Mouse (Mus musculus) embryonic facial prominence, embryonic 11.5 days (tissue): ENCODE measurements at regions not wholly inside any gene's neighbourhood (a gene's known extent, or its start where the extent isn't known, plus 50 kb on each side); places are given as distances from the start of the nearest gene placed in this dataset.

Experiments
- ATAC-seq: fragments of 200-750 bp; cut with Nextera tagmentation; replicated peaks from 2 replicates; pipeline ENCODE4 v1.8.0; 2017; ENCODE audit warnings: low read depth; ENCODE audit not compliant: insufficient number of reproducible peaks, low FRiP score, low TSS enrichment
- DNase-seq: peaks from one replicate; pipeline ENCODE4 v3.0.0-alpha.2; 2015; ENCODE audit warnings: low spot score
- H3K27ac ChIP-seq: fragments of 300-500 bp; sonication (generic); replicated peaks from 2 replicates; pipeline ENCODE4 v1.5.1; 2014; ENCODE audit warnings: mild to moderate bottlenecking, low read depth, low read length, control low read depth
- H3K27me3 ChIP-seq: fragments of 300-500 bp; sonication (generic); 2 replicates; pipeline ENCODE4 v1.6.1; 2014; ENCODE audit warnings: mild to moderate bottlenecking, low read length, moderate library complexity, mixed read lengths; ENCODE audit not compliant: control insufficient read depth, insufficient read depth
- H3K36me3 ChIP-seq: fragments of 300-500 bp; sonication (generic); replicated peaks from 2 replicates; pipeline ENCODE4 v1.6.1; 2014; ENCODE audit warnings: low read depth, mild to moderate bottlenecking, low read length, moderate library complexity, mixed read lengths; ENCODE audit not compliant: control insufficient read depth, insufficient read depth
- H3K4me1 ChIP-seq: fragments of 300-500 bp; sonication (generic); 2 replicates; pipeline ENCODE4 v1.6.1; 2014; ENCODE audit warnings: low read length, mixed read lengths; ENCODE audit not compliant: control insufficient read depth, insufficient read depth
- H3K4me2 ChIP-seq: fragments of 300-500 bp; sonication (generic); 2 replicates; pipeline ENCODE4 v1.6.1; 2014; ENCODE audit warnings: low read depth, mild to moderate bottlenecking, control low read depth, low read length, moderate library complexity
- H3K4me3 ChIP-seq: fragments of 300-500 bp; sonication (generic); 2 replicates; pipeline ENCODE4 v1.5.1; 2014; ENCODE audit warnings: low read depth, low read length, control low read depth
- H3K9ac ChIP-seq: fragments of 300-500 bp; sonication (generic); replicated peaks from 2 replicates; pipeline ENCODE4 v1.6.1; 2014; ENCODE audit warnings: mild to moderate bottlenecking, control low read depth, low read length
- H3K9me3 ChIP-seq: fragments of 300-500 bp; sonication (generic); replicated peaks from 2 replicates; pipeline ENCODE4 v1.6.1; 2016; ENCODE audit warnings: mild to moderate bottlenecking, low read length, inconsistent platforms, mixed read lengths; ENCODE audit not compliant: control insufficient read depth
- WGBS: fragments of 180-500 bp; shearing (Covaris S2); extraction: QIAGEN DNeasy Blood & Tissue Kit; methylation state at CpG from one replicate; pipeline ENCODE4 v1.1.7; 2014; 5-methylcytosine and 5-hydroxymethylcytosine counted together

DNA sequence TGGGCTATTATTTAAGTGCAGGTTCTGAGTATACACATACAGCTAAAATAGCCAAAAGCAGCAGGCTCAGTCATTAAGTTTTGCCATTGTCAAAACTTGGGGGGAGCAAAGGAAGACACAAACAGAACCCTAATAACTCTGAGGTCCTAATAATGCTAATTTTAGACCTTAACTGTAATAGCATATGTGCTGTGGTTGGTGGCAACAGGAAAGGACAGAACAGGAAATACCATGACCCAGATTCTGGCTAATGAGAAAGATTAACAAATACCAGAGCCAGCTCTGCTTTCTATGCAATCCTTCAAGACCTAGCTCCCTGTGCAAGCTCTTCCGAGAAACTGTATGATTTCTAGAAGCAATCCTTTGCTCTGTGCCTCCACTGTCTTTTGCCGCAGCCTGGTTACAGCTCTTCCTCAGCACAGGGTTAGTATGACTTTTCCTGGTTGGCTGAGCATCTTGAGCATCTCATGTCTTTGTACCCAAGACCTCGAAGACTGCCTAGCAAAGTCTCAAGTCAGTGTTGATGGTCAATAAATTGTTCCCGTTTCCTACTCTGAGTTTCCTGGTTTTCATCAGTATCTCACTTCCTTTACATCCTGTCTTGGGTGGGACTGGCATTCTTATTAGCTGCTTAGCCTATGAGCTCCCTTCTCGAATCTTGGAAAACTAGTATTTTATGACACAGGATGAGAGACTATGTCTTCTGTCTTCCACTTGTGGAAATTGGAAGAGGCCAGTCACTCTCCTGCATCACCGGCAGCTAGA lies 49.9 kb upstream of the Eed start:
- no peak for DNase-seq
- H3K4me3 ChIP-seq = no peak overlapping the region
- H3K27ac ChIP-seq = no peak overlapping the region
- ATAC-seq = no peak
- no peak overlapping the region for H3K4me2 ChIP-seq
- H3K9me3 ChIP-seq = no peaks in the 10 kb centered on the region
- no peak overlapping the region for H3K9ac ChIP-seq
- no peaks in the 10 kb centered on the region for H3K36me3 ChIP-seq
- no peaks in the 10 kb centered on the region for H3K4me1 ChIP-seq
- WGBS = 70% methylated on average over 6 of the region's 6 CpGs
- H3K27me3 ChIP-seq = no peaks in the 10 kb centered on the region

DNA sequence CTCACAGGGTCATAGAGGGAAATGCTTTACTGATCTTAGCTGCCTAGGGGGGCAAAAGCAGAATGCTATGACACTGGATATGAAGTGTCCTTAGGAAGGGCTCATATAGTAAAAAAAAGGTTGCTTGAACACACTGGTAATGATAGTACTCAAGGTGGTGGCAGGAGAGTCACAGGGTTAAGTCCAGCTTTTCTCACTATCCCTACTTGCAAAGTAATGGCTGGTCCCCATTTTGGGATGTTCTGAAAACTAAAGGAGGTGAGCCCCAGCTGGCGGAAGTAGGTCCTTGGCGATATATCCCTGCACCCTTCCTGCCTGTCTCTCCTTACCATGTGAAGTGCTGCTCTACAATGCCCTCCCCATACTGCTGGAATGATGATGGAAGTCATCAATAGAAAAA lies 52.3 kb upstream of the Eed start:
- ATAC-seq (no peak), DNase-seq (no peak)
- Histone ChIP-seq H3K27me3 (no peaks in the 10 kb centered on the region), H3K27ac (no peak overlapping the region), H3K9ac (no peak overlapping the region), H3K36me3 (no peaks in the 10 kb centered on the region), H3K9me3 (no peaks in the 10 kb centered on the region), H3K4me1 (no peaks in the 10 kb centered on the region), H3K4me2 (no peak overlapping the region), H3K4me3 (no peak overlapping the region)
- WGBS = 96% methylated on average over 2 of the region's 2 CpGs

DNA sequence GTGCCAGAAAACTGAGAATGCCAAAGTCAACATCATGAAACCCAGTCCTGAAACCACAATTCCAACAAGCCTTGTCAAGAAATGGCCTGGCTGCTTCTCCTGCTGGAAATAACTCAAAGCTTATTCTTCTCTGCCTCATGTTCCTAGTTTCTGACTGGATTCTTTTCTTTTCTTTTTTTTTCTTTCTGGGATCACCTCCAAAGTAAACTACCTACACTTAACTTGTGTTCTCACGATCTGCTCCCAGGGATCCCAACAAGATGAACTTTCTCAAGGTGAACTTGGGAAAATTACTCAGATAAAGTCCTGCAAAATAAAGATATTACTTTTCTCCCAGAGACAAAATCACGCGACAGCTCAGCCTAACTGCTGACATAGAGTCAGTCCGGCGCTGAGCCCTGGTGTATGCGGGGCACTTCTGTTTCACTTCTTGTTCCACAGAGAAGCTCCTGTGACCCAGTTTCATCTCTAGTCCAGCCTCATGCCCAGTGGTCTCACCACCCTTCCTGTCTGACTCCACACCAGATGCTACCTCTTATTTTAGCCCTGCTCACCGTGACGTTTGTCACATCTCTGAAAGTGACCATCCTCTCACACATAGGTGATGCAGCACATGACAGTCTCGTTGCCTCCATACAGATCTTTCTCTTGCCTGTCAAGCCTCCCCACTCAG lies 53.0 kb upstream of the Eed start:
- Histone ChIP-seq H3K27me3 (no peaks in the 10 kb centered on the region), H3K9me3 (no peaks in the 10 kb centered on the region), H3K4me1 (no peaks in the 10 kb centered on the region), H3K9ac (no peak overlapping the region), H3K36me3 (no peaks in the 10 kb centered on the region), H3K27ac (no peak overlapping the region), H3K4me3 (no peak overlapping the region), H3K4me2 (no peak overlapping the region)
- DNase-seq = no peak
- no peak for ATAC-seq
- 90% methylated on average over 9 of the region's 9 CpGs for WGBS

DNA sequence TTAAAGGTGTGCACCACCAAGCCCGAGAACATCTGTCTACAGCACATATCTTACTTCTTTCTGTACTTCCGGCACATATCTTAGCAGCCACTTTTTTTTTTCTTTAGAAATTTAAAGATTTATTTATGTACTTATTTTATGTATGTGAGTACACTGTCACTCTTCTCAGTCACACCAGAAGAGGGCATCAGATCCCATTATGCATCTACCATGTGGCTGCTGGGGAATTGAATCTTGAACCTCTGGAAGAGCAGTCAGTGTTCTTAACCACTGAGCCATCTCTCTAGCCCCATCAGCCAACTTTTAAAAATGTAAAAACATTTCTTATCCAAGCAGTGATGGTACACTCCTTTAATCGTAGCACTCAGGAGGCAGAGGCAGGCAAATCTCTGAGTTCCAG lies 53.7 kb upstream of the Eed start:
- Histone ChIP-seq H3K4me3 (no peak overlapping the region), H3K9me3 (no peaks in the 10 kb centered on the region), H3K9ac (no peak overlapping the region), H3K4me2 (no peak overlapping the region), H3K27ac (no peak overlapping the region), H3K36me3 (no peaks in the 10 kb centered on the region), H3K27me3 (no peaks in the 10 kb centered on the region), H3K4me1 (no peaks in the 10 kb centered on the region)
- 90% methylated on average over 3 of the region's 3 CpGs for WGBS
- no peak for ATAC-seq
- no peak for DNase-seq

DNA sequence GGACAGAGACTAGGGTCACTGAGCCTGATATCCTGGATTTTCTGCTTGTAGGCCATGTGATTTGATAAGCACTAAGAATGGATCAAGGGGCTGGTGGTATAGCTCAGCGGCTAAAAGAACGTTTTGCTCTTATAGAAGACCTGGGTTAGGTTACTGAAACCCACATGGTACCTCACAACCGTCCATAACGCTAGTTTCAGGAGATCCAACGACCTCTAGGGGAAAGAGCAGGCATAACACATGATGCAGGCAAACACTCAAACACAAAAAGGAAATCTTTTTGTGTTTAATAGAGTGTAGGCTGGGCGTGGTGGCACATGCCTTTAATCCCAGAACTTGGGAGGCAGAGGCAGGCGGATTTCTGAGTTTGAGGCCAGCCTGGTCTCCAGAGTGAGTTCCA lies 54.6 kb upstream of the Eed start:
- Histone ChIP-seq H3K4me1 (no peaks in the 10 kb centered on the region), H3K9me3 (no peaks in the 10 kb centered on the region), H3K9ac (no peak overlapping the region), H3K4me3 (no peak overlapping the region), H3K36me3 (no peaks in the 10 kb centered on the region), H3K27ac (no peak overlapping the region), H3K4me2 (no peak overlapping the region), H3K27me3 (no peaks in the 10 kb centered on the region)
- 69% methylated on average over 7 of the region's 7 CpGs for WGBS
- DNase-seq = no peak
- ATAC-seq = no peak

DNA sequence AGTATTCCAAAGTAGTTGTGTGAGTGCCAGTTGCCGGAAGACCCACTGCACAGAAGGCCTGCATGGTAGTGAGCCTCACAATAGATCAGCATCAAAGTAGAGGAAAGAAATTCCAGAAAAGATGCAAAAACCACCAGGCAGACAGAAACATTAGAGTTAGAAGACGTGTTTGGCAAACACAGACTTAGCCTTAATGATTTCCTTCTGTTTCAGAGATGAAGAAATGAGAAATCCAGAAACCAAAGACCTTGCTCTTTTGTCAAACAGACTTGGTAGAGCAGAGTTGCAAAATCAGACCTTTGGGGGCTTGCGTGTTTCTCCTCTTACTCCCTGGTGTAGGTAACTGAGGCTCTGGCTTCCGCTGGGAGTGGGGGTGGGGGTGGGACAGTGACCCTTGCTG lies 57.0 kb upstream of the Eed start:
- no peak overlapping the region for H3K9ac ChIP-seq
- DNase-seq (no peak), ATAC-seq (no peak)
- H3K36me3 ChIP-seq = no peaks in the 10 kb centered on the region
- H3K4me1 ChIP-seq = no peaks in the 10 kb centered on the region
- no peak overlapping the region for H3K27ac ChIP-seq
- H3K27me3 ChIP-seq = no peaks in the 10 kb centered on the region
- no peak overlapping the region for H3K4me3 ChIP-seq
- no peaks in the 10 kb centered on the region for H3K9me3 ChIP-seq
- no peak overlapping the region for H3K4me2 ChIP-seq
- 78% methylated on average over 4 of the region's 4 CpGs for WGBS

DNA sequence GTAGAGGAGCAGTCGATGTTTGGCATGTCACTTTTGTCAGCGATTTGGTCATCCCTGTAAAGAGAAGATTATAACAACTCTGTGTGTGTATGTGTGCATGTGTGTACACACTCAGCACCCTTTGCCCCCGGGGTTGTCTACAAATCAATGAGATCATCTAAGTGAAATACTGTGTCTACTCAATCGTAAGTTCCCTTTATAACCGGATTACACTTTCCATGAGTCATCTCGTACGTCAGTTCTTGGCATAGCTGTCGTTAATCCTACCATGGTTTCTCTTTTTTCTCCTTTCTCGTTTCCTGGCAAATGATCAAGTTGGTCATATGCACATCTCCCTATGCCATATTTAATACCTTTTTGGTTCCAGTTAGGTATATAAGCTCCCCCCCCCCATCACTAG lies 58.7 kb upstream of the Eed start:
- H3K4me3 ChIP-seq = no peak overlapping the region
- no peaks in the 10 kb centered on the region for H3K4me1 ChIP-seq
- H3K36me3 ChIP-seq = no peaks in the 10 kb centered on the region
- H3K27me3 ChIP-seq = no peaks in the 10 kb centered on the region
- 90% methylated on average over 9 of the region's 9 CpGs for WGBS
- DNase-seq (no peak), ATAC-seq (no peak)
- H3K9ac ChIP-seq = no peak overlapping the region
- H3K4me2 ChIP-seq = no peak overlapping the region
- H3K9me3 ChIP-seq = no peaks in the 10 kb centered on the region
- H3K27ac ChIP-seq = no peak overlapping the region

DNA sequence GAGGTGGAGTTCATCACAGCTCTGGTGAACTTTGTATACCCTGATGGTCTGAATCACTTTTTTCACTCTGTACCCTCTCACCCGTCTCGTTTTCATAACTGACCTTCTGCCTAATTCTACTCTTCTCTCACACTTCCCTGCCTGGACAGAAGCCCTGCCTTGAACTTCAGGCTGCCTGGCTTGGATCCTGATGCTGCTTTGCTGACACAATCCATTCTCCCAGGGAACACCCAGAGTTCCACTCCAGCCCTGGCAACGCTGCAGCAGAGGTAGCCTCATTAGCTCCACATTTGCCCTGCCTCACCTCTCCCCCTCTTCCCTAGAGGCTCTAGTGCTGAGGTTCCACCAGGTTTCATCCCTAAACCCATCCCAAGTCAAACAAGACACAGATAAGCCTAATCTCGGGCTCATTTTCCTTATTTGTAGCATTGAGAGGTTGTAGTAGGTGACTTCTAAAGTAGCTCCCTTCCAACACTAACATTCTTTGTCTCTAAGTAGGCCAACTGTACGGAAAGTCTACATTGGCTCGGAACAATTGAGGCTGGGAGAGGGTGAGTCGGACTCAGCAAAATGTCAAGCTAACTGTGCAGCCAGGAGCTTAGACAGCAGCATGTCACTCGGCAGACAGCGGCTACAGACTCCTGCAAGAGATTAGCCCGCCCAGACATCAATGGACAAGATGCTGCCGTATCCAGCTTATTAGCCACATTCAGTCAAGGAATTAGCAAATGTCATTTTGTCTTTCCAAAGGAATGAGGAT lies 60.0 kb upstream of the Eed start:
- no peak overlapping the region for H3K4me2 ChIP-seq

More for the DNA sequence above, 60.0 kb upstream of the Eed start:
- DNase-seq (no peak), ATAC-seq (no peak)
- Histone ChIP-seq H3K4me3 (no peak overlapping the region), H3K27ac (no peak overlapping the region), H3K9me3 (no peaks in the 10 kb centered on the region), H3K4me1 (no peaks in the 10 kb centered on the region), H3K9ac (no peak overlapping the region), H3K36me3 (no peaks in the 10 kb centered on the region), H3K27me3 (no peaks in the 10 kb centered on the region)
- WGBS = 67% methylated on average over 11 of the region's 11 CpGs
